Mouse (Mus musculus) thymus, postnatal 10 days (tissue): ENCODE results near the gene 2310030G06Rik.

ENCODE experiments used
- DNase-seq, 2 experiments: peaks; one replicate each; pipeline ENCODE4 v3.0.0; 2021; ENCODE audit warnings: low spot score in 2 of 2

2310030G06Rik gene

GRCm38 (mm10) chr9:50746214-50746677 lies at the start of gene 2310030G06Rik:
Gene 2310030G06Rik (minus strand): TSS chr9:50746536.
- no peak for DNase-seq

GRCm38 (mm10) chr9:50795266-50795665 lies 48.9 kb upstream of the 2310030G06Rik start:
- no peak for DNase-seq

- peak; percentile 50 to 59 for DNase-seq
Observed at GRCm38 (mm10) chr9:50782155-50782554, 35.8 kb upstream of the 2310030G06Rik start.

- DNase-seq, result no peak
Observed at GRCm38 (mm10) chr9:50776162-50776760, 29.9 kb upstream of the 2310030G06Rik start.

- peak in 1 of 2 experiments; percentile 36 for DNase-seq
Observed at GRCm38 (mm10) chr9:50775662-50776126, 29.4 kb upstream of the 2310030G06Rik start.

GRCm38 (mm10) chr9:50774991-50775612 lies 28.8 kb upstream of the 2310030G06Rik start, which contains the start of the genes Alg9 and 1110032A03Rik:
Gene Alg9 (plus strand): TSS chr9:50775019.
Gene 1110032A03Rik (minus strand): TSS chr9:50775520.
- DNase-seq, result peak; percentile 79 to 87

GRCm38 (mm10) chr9:50774026-50774462 lies 27.7 kb upstream of the 2310030G06Rik start:
- DNase-seq, result no peak

GRCm38 (mm10) chr9:50770011-50770410 lies 23.7 kb upstream of the 2310030G06Rik start:
- no peak for DNase-seq

GRCm38 (mm10) chr9:50768107-50769002 lies 22.0 kb upstream of the 2310030G06Rik start, which contains the start of gene Fdxacb1:
Gene Fdxacb1 (plus strand): TSS chr9:50768236.
- peak; percentile 97 to 99 for DNase-seq

- DNase-seq, result no peak
Observed at GRCm38 (mm10) chr9:50767531-50768106, 21.3 kb upstream of the 2310030G06Rik start.

GRCm38 (mm10) chr9:50763331-50763730 lies 17.0 kb upstream of the 2310030G06Rik start:
- no peak for DNase-seq

- DNase-seq, result no peak
Observed at GRCm38 (mm10) chr9:50761520-50762243, 15.3 kb upstream of the 2310030G06Rik start.

- DNase-seq, result no peak
Observed at GRCm38 (mm10) chr9:50756711-50757110, 10.4 kb upstream of the 2310030G06Rik start.

GRCm38 (mm10) chr9:50753947-50754346 lies 7.6 kb upstream of the 2310030G06Rik start:
- no peak for DNase-seq

- DNase-seq, result no peak
Observed at GRCm38 (mm10) chr9:50752784-50753615, 6.7 kb upstream of the 2310030G06Rik start.

- no peak for DNase-seq
Observed at GRCm38 (mm10) chr9:50752054-50752602, 5.8 kb upstream of the 2310030G06Rik start, which contains the start of gene Hspb2. Gene Hspb2 (minus strand): TSS chr9:50752354.

- DNase-seq, result no peak
Observed at GRCm38 (mm10) chr9:50751323-50751722, 5.0 kb upstream of the 2310030G06Rik start, which contains the start of gene Cryab. Gene Cryab (plus strand): TSS chr9:50751325.

- DNase-seq, result no peak
Observed at GRCm38 (mm10) chr9:50750706-50751105, 4.4 kb upstream of the 2310030G06Rik start.

GRCm38 (mm10) chr9:50745806-50746205 lies 530 bp downstream of the 2310030G06Rik start:
- DNase-seq, result no peak
